Mouse (Mus musculus) A20 (cell line): Measurements from ENCODE around the gene Ncam1.

Experiments used
- DNase-seq: peaks from one replicate; pipeline ENCODE4 v3.0.0-alpha.2; 2011; ENCODE audit warnings: low read depth, low spot score

Gene Ncam1

DNA sequence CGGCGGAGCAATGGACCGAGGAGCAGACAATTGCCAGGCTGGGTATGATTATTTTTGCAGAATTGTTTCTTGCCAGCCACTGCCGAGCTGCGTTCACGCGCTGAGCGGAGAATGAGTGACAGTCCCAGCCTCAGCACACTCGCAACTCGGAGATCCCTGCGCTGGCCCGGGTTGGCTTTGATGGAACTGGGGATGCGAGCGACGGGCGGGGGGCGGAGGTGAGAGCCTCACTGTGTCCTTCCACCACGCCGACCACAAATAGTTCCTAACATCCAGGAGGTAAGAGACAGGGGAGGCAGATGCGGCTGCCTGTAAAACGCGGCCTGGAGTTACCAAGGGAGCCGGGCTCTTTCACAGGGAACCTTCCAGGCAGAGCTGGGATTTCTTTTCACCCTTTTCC is at the start of gene Ncam1:
Ncam1 (minus strand) TSS at position 120 of the 400 bp plus-strand sequence.
- DNase-seq, result no peak

DNA sequence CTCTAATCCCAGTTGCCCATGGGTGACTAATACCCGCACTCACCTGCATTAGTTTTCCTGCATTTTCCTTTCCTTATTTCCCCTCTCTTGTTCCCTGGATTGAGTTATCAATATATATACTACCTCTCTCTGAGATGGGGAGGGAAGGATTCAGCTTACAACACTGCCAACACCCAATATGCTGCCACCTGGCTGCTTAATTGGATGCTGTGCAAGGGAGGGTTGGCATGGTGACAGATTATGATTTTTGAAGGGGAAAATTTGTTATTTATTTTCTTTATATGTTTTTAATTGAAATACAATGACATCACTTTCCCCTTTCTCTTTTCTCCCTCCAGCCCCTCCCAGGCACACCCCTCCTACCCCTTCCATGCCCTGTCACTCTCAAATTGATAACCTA is 35.3 kb upstream of the Ncam1 start:
- DNase-seq, result no peak

DNA sequence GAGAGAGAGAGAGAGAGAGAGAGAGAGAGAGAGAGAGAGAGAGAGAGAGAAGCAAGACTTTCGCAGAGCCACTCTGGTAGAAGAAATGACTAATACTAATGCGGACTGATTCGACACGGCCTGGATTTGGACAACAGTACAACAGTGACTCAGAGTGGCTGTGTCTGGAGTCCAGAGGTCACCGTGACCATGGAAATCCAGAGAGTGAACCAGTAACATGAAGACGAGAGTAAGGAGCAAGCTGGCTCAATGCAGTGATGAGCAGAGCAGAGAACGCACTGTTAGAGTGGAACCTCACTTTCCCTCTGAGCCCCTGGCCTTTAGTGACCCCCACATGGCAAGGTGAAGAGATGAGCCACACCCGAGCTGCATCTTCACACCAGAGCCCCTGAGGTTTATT is 28.9 kb upstream of the Ncam1 start:
- DNase-seq, result no peak

- no peak for DNase-seq
Observed at GRCm38 (mm10) chr9:49816115-49816650, 17.5 kb upstream of the Ncam1 start.

DNA sequence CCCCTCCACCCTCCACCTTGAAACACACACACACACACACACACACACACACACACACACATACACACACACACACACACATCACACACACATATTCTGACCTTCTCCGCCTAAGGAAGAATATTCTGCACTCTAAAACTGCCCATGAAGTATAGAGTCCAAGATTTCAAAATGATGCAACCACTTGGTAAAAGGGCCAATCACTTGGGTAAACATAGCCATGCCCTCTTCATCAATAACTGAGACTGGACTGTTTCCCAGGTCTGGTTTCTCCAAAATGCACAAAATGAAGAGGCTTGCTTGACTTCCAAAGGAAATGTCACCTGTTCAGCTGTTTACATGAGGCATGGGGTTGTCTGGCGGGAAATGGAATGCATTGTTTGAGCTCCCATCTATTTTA is 15.7 kb upstream of the Ncam1 start:
- no peak for DNase-seq

GRCm38 (mm10) chr9:49803222-49803621 is 4.5 kb upstream of the Ncam1 start:
- no peak for DNase-seq

DNA sequence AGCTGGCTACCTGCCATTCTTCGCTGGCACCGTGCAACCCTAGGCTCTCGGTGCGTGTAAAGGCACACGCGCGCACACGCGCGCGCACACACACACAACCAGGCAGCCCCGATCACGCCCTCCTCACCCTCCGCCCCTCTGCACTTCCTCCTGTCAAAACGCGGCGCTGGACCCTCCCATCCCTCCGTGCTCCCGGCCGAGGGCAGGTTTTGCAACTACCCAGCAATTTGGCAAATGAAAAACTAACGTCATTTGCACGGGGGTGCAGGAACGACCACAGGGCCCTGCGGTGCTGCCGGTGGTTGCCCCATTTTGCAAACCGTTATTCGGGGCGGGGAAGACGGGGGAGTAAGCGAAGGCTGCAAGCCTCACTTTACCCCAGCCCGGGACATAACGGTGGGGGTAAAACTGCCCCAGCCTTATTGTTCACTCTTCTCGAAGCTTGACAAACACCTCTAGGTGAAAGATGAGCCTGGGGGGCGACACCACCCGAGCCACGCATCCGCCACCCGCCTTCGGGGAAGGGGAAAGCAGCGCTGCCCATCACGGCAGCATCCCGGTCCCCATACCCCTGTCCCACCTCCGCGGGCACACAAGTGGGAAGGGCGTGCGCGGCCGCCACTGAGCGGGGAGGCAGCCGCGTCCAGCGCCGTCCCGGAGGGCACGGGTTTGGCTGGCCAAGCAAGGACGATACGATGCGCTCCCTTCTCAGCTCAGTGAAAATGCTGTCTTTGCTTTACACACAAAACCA is 729 bp downstream of the Ncam1 start:
- no peak for DNase-seq

DNA sequence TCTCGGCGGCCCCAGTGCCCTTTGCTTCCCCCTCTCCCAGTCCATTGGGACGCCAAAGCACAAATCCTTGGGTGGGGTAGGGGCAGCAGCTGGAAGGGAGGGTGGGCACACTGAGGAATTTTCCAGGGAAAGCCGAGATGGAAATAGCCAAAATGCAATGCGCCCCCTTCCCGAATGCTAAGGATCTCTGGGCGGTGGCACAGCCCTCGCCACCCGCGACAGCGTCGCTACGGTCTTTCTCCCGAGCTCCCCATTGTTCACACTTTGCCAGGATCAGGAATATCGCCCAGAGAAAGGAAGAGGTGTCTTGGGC is 1.3 kb downstream of the Ncam1 start:
- DNase-seq, result no peak

DNA sequence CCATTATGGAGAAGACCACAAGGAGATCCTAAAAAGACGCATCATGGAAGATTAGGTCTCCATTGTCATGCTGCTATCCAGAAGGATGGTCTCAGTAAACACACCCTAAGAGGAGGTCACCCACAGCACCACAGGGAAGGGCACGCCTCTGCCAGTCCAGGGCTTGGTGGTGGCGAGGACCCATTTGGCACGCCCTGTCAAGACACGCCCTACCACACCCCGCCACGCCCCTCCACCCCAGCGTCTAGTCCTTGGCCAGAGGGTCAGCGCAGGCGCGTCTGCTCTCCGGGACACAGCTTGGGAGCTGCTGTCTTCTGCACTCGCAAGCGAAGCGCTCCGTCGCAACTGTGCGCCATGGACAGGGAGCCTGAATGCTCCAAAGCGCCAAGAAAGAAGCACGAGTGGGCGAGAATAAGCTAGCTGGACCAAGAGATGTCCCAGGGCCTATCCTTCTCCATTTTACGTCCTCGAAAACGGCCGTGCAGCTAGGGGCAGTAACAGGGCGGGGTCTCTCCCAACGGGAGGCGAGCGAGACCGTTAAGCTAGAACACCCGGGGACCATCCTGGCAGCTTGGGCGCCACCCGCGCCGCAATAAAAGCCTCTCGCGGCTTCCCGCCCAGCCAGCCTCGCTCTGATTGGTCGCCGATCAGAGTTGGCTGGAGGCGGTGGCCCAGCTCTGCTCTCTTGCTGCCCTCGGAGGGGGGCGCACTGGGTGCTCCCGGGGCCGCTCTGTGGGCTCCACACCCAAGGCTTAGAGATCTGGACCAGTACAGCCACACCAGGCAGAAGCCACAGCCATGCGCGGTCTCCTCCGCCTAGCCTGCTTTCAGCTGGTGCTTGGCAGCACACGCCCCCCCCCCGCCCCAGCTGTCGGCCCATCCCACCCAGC is 1.9 kb downstream of the Ncam1 start:
- DNase-seq, result no peak

DNA sequence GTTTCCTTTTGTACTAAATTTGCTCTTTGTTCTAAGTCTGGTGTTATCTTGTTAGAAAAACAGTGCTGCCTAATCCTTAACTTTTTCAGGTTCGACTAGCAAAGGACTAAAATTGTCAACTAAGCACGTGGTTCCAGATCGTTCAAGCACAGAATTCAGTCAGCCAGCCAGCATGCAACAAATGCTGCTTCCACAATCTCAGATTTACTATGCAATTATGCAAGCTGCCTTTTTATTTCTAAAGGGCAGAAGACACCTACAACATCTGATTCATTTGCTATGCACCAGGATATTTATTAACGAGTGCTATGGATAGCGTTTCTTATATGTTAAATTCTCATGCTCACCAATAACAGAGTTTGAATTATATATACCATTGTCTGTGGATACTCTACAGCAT is 2.8 kb downstream of the Ncam1 start:
- no peak for DNase-seq

- DNase-seq, result no peak
Observed at GRCm38 (mm10) chr9:49793987-49794550, 4.7 kb downstream of the Ncam1 start.

GRCm38 (mm10) chr9:49793241-49793640 is 5.5 kb downstream of the Ncam1 start:
- no peak for DNase-seq

DNA sequence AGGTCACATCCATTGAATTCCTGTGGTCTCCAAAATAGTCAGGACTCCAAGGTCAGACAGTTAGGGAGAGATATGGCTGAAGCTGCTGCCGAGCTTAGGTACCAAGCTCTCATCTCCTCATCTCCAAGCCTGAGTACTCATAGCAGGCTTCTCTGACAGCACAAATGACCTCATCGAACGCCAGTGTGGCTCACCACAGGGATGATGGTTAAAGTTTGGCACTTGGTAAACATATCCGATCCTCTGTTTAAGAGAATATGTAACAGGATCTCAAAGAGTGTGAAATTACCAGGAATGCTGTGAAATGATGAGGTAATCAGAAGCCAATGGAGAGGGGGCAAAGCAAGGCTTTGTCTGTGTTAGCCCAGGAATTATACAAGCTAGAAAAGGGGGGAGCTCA is 6.1 kb downstream of the Ncam1 start:
- no peak for DNase-seq

GRCm38 (mm10) chr9:49781016-49781772 is 17.5 kb downstream of the Ncam1 start:
- DNase-seq, result no peak

- DNase-seq, result no peak
Observed at GRCm38 (mm10) chr9:49777015-49777637, 21.6 kb downstream of the Ncam1 start.

- no peak for DNase-seq
Observed at GRCm38 (mm10) chr9:49766634-49767033, 32.1 kb downstream of the Ncam1 start.

GRCm38 (mm10) chr9:49760571-49760970 is 38.2 kb downstream of the Ncam1 start:
- no peak for DNase-seq

DNA sequence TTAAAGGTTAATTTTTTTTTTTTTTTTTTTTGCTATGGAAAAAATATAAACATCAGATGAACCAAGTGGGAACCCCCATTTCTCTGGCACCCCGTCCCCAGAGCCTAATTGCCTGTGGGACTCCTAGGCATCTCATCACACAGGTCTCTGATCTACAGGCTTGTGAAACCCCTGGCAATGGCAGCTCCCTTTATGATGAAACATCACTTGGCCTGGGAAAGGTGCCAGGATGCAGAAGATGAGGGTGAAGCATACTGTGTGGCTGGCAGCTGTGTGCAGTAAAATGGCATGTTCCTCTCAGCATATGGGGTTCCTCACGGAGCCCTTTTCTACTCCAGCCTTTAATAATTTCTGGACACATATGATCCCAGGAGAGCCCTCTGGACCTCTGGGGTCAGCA is 40.3 kb downstream of the Ncam1 start:
- DNase-seq, result no peak

GRCm38 (mm10) chr9:49757986-49758385 is 40.7 kb downstream of the Ncam1 start:
- no peak for DNase-seq

- no peak for DNase-seq
Observed at GRCm38 (mm10) chr9:49757582-49757981, 41.1 kb downstream of the Ncam1 start.

- no peak for DNase-seq
Observed at GRCm38 (mm10) chr9:49756725-49757124, 42.0 kb downstream of the Ncam1 start.
